Mouse (Mus musculus): Measurements from ENCODE around the gene Ppp4c.

Ppp4c gene

GRCm38 (mm10) chr7:126759050-126759671 lies 33.1 kb downstream of the Ppp4c start, which contains the start of gene Mapk3:
Gene Mapk3, plus strand, starts transcription at chr7:126759601.
- in situ Hi-C loops (cut with MseI, MboI) = no loop called here

GRCm38 (mm10) chr7:126758539-126758938 lies 33.8 kb downstream of the Ppp4c start:
- in situ Hi-C loops (cut with MseI, MboI) = no loop called here

- in situ Hi-C loops (cut with MseI, MboI) = no loop called here
Observed at GRCm38 (mm10) chr7:126754866-126755265, 37.4 kb downstream of the Ppp4c start.

- in situ Hi-C loops (cut with MseI, MboI) = no loop called here
Observed at GRCm38 (mm10) chr7:126749582-126750343, 42.5 kb downstream of the Ppp4c start.

- in situ Hi-C loops (cut with MseI, MboI) = no loop called here
Observed at GRCm38 (mm10) chr7:126748824-126749223, 43.5 kb downstream of the Ppp4c start.

GRCm38 (mm10) chr7:126746798-126747197 lies 45.5 kb downstream of the Ppp4c start:
- in situ Hi-C loops (cut with MseI, MboI) = no loop called here

GRCm38 (mm10) chr7:126746066-126746465 lies 46.2 kb downstream of the Ppp4c start:
- in situ Hi-C loops (cut with MseI, MboI) = no loop called here

GRCm38 (mm10) chr7:126741964-126742482 lies 50.3 kb downstream of the Ppp4c start:
- in situ Hi-C loops (cut with MseI, MboI) = no loop called here

GRCm38 (mm10) chr7:126741452-126741851 lies 50.8 kb downstream of the Ppp4c start:
- in situ Hi-C loops (cut with MseI, MboI) = no loop called here

GRCm38 (mm10) chr7:126740977-126741376 lies 51.3 kb downstream of the Ppp4c start:
- in situ Hi-C loops (cut with MseI, MboI) = no loop called here

- in situ Hi-C loops (cut with MseI, MboI) = no loop called here
Observed at GRCm38 (mm10) chr7:126740132-126740735, 52.1 kb downstream of the Ppp4c start.

GRCm38 (mm10) chr7:126739551-126739950 lies 52.7 kb downstream of the Ppp4c start:
- in situ Hi-C loops (cut with MseI, MboI) = no loop called here

GRCm38 (mm10) chr7:126736122-126736521 lies 56.2 kb downstream of the Ppp4c start:
- in situ Hi-C loops (cut with MseI, MboI) = no loop called here

Measured in mouse trophoblast stem cell (cell line).